Mouse (Mus musculus): ENCODE data around the gene 6430548M08Rik. TPM values are rescaled to one million over a fixed set of nuclear protein-coding genes. Genes with fewer than 3 reads are reported as not detected.

6430548M08Rik gene
- polyA plus RNA-seq, 1 experiment from 2014 or later = 13.2 TPM

GRCm38 (mm10) chr8:120072827-120073226, 41.1 kb upstream of the 6430548M08Rik start:
- H3K27me3 ChIP-seq (ENCODE audit: control insufficient read depth, insufficient read depth, low read length) = no peaks in the 10 kb centered on the region
- no peak overlapping the region for H3K4me2 ChIP-seq (replicated peaks; ENCODE audit: low read depth)
- WGBS = 67% methylated on average over 8 of the region's 8 CpGs
- peak overlapping the region; percentile 30; the same call in 1 of the 2 replicates for H3K27ac ChIP-seq (replicated peaks)
- 0 out of 2 replicates have a peak, but pooled peaks cover 4% of the 10 kb centered on the region for H3K4me1 ChIP-seq (replicated peaks; ENCODE audit: control insufficient read depth, insufficient read depth)
- H3K9me3 ChIP-seq (ENCODE audit: control insufficient read depth, low read length) = no peaks in the 10 kb centered on the region
- peak; percentile 32 for DNase-seq (ENCODE audit: low spot score)
- H3K36me3 ChIP-seq (ENCODE audit: control insufficient read depth, insufficient read depth, low read length) = no peaks in the 10 kb centered on the region
- TF ChIP-seq EP300 (optimal IDR thresholded peaks at IDR 0.05) (no peak), CTCF (IDR thresholded peaks at IDR 0.05; ENCODE audit: low read depth) (no peak)
- peak overlapping the region; percentile 27; the same call in 1 of the 2 replicates for H3K9ac ChIP-seq (ENCODE audit: low read length)
- H3K4me3 ChIP-seq (ENCODE audit: low read depth, low read length) = no peak overlapping the region
- ATAC-seq (ENCODE audit: low FRiP score, low TSS enrichment) = no peak

GRCm38 (mm10) chr8:120074516-120074915, 39.4 kb upstream of the 6430548M08Rik start:
- H3K4me2 ChIP-seq (replicated peaks; ENCODE audit: low read depth) = no peak overlapping the region
- no peaks in the 10 kb centered on the region for H3K9me3 ChIP-seq (ENCODE audit: control insufficient read depth, low read length)
- TF ChIP-seq EP300 (optimal IDR thresholded peaks at IDR 0.05) = no peak
- peak; percentile 40 for TF ChIP-seq CTCF (IDR thresholded peaks at IDR 0.05; ENCODE audit: low read depth)
- WGBS = 68% methylated on average over 6 of the region's 6 CpGs
- H3K27ac ChIP-seq (replicated peaks) = no peak overlapping the region
- no peaks in the 10 kb centered on the region for H3K36me3 ChIP-seq (ENCODE audit: control insufficient read depth, insufficient read depth, low read length)
- H3K9ac ChIP-seq (ENCODE audit: low read length) = no peak overlapping the region
- ATAC-seq (ENCODE audit: low FRiP score, low TSS enrichment) (no peak), DNase-seq (ENCODE audit: low spot score) (no peak)
- H3K4me3 ChIP-seq (ENCODE audit: low read depth, low read length) = no peak overlapping the region
- 0 out of 2 replicates have a peak, but pooled peaks cover 4% of the 10 kb centered on the region for H3K4me1 ChIP-seq (replicated peaks; ENCODE audit: control insufficient read depth, insufficient read depth)
- no peaks in the 10 kb centered on the region for H3K27me3 ChIP-seq (ENCODE audit: control insufficient read depth, insufficient read depth, low read length)

DNA sequence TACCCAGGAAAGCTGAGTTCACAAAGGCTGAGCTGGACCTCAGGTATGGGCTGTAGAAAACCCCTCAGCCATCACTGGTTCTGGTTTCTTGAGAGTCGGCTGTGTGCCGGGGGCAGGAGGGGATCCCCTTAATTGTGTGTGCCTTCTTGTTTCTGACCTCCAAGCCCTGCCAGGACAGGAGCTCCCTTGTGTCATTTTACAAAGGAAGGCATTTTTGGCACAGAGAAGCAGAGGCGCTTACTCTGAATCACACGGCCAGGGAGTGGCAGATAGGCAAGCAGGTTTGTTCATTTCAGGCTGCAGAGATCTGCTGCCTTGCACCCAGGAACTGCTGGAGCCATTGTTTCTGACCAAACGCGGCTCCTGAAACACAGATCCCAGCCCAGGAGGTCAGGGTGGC, 38.6 kb upstream of the 6430548M08Rik start:
- no peak for ATAC-seq (ENCODE audit: low FRiP score, low TSS enrichment)
- H3K9ac ChIP-seq (ENCODE audit: low read length) = peak overlapping the region; percentile 41; the same call in 1 of the 2 replicates
- no peaks in the 10 kb centered on the region for H3K36me3 ChIP-seq (ENCODE audit: control insufficient read depth, insufficient read depth, low read length)
- H3K4me2 ChIP-seq (replicated peaks; ENCODE audit: low read depth) = no peak overlapping the region
- TF ChIP-seq CTCF (IDR thresholded peaks at IDR 0.05; ENCODE audit: low read depth) (no peak), EP300 (optimal IDR thresholded peaks at IDR 0.05) (no peak)
- 0 out of 2 replicates have a peak, but pooled peaks cover 4% of the 10 kb centered on the region for H3K4me1 ChIP-seq (replicated peaks; ENCODE audit: control insufficient read depth, insufficient read depth)
- H3K4me3 ChIP-seq (ENCODE audit: low read depth, low read length) = no peak overlapping the region
- peak overlapping the region; percentile 78 for H3K27ac ChIP-seq (replicated peaks)
- no peaks in the 10 kb centered on the region for H3K9me3 ChIP-seq (ENCODE audit: control insufficient read depth, low read length)
- DNase-seq (ENCODE audit: low spot score) = peak; percentile 35
- H3K27me3 ChIP-seq (ENCODE audit: control insufficient read depth, insufficient read depth, low read length) = no peaks in the 10 kb centered on the region
- WGBS = 44% methylated on average over 6 of the region's 6 CpGs

DNA sequence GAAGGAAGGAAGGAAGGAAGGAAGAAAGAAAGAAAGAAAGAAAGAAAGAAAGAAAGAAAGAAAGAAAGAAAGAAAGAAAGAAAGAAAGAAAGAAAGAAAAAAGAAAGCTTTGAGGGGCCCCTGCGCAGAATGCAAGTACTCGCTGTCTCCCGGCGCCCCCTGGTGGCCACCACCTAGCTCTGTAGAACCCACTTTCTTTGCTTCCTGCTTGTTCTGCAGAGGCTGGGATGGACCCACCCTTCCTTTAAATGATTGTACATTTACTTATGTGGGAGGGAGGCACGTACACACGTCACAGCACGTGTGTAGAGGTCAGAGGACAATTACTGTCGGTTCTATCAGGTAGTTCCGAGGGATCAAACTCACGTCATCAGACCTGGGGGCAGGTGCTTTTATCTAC, 35.9 kb upstream of the 6430548M08Rik start:
- no peak overlapping the region for H3K4me3 ChIP-seq (ENCODE audit: low read depth, low read length)
- H3K9me3 ChIP-seq (ENCODE audit: control insufficient read depth, low read length) = no peaks in the 10 kb centered on the region
- no peaks in the 10 kb centered on the region for H3K4me1 ChIP-seq (replicated peaks; ENCODE audit: control insufficient read depth, insufficient read depth)
- ATAC-seq (ENCODE audit: low FRiP score, low TSS enrichment) (peak; percentile 84), DNase-seq (ENCODE audit: low spot score) (peak; percentile 87)
- H3K36me3 ChIP-seq (ENCODE audit: control insufficient read depth, insufficient read depth, low read length) = peaks cover 14% of the 10 kb centered on the region
- no peaks in the 10 kb centered on the region for H3K27me3 ChIP-seq (ENCODE audit: control insufficient read depth, insufficient read depth, low read length)
- H3K9ac ChIP-seq (ENCODE audit: low read length) = no peak overlapping the region; the same call in 1 of the 2 replicates
- TF ChIP-seq EP300 (optimal IDR thresholded peaks at IDR 0.05) = no peak
- peak; percentile 84 for TF ChIP-seq CTCF (IDR thresholded peaks at IDR 0.05; ENCODE audit: low read depth)
- 9% methylated on average over 10 of the region's 10 CpGs for WGBS
- H3K4me2 ChIP-seq (replicated peaks; ENCODE audit: low read depth) = no peak overlapping the region
- H3K27ac ChIP-seq (replicated peaks) = no peak overlapping the region

DNA sequence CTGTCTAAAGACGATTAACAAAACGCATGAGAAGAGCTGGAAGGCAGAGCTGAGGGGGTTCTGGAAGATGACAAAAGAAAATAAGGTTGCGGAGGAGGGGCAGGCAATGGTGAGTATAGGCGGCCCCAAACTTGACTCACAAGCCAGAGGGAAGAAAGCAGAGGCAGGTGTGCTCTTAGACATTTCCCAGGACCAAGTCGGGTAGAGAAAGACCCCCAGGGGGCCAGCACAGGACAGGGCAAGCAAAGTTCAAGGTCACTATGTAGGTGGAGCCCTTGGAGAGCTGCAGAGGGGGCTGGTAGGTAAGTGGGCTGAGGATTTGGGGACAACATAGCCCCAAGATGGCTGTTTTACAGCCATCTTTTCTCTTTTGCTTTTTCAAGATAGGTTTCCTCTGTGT, 34.6 kb upstream of the 6430548M08Rik start:
- H3K27me3 ChIP-seq (ENCODE audit: control insufficient read depth, insufficient read depth, low read length) = no peaks in the 10 kb centered on the region
- H3K27ac ChIP-seq (replicated peaks) = no peak overlapping the region
- DNase-seq (ENCODE audit: low spot score) (no peak), ATAC-seq (ENCODE audit: low FRiP score, low TSS enrichment) (no peak)
- no peak overlapping the region for H3K4me3 ChIP-seq (ENCODE audit: low read depth, low read length)
- no peaks in the 10 kb centered on the region for H3K9me3 ChIP-seq (ENCODE audit: control insufficient read depth, low read length)
- 57% methylated on average over 5 of the region's 5 CpGs for WGBS
- H3K4me1 ChIP-seq (replicated peaks; ENCODE audit: control insufficient read depth, insufficient read depth) = no peaks in the 10 kb centered on the region
- H3K4me2 ChIP-seq (replicated peaks; ENCODE audit: low read depth) = no peak overlapping the region
- H3K9ac ChIP-seq (ENCODE audit: low read length) = no peak overlapping the region
- peaks cover 15% of the 10 kb centered on the region for H3K36me3 ChIP-seq (ENCODE audit: control insufficient read depth, insufficient read depth, low read length)
- TF ChIP-seq EP300 (optimal IDR thresholded peaks at IDR 0.05) = no peak
- no peak for TF ChIP-seq CTCF (IDR thresholded peaks at IDR 0.05; ENCODE audit: low read depth)

- Histone ChIP-seq H3K4me3 (ENCODE audit: low read depth, low read length) (no peak overlapping the region), H3K27ac (replicated peaks) (no peak overlapping the region), H3K9me3 (ENCODE audit: control insufficient read depth, low read length) (no peaks in the 10 kb centered on the region), H3K36me3 (ENCODE audit: control insufficient read depth, insufficient read depth, low read length) (peaks cover 46% of the 10 kb centered on the region), H3K4me1 (replicated peaks; ENCODE audit: control insufficient read depth, insufficient read depth) (no peaks in the 10 kb centered on the region), H3K4me2 (replicated peaks; ENCODE audit: low read depth) (no peak overlapping the region), H3K27me3 (ENCODE audit: control insufficient read depth, insufficient read depth, low read length) (no peaks in the 10 kb centered on the region), H3K9ac (ENCODE audit: low read length) (no peak overlapping the region)
- 88% methylated on average over 8 of the region's 8 CpGs for WGBS
- DNase-seq (ENCODE audit: low spot score) (no peak), ATAC-seq (ENCODE audit: low FRiP score, low TSS enrichment) (no peak)
- TF ChIP-seq EP300 (optimal IDR thresholded peaks at IDR 0.05) = no peak
- no peak for TF ChIP-seq CTCF (IDR thresholded peaks at IDR 0.05; ENCODE audit: low read depth)
Measured at GRCm38 (mm10) chr8:120083261-120083660, 30.7 kb upstream of the 6430548M08Rik start.
